Mouse (Mus musculus) lung, postnatal 4 days (tissue): Measurements from ENCODE around the gene Cd81.
A peak's percentile ranks its signal among the peaks of the same experiment; 100 is the strongest.

ENCODE experiments used
- DNase-seq, 2 experiments: peaks; one replicate each; pipeline ENCODE4 v3.0.0; 2021

Gene Cd81

GRCm38 (mm10) chr7:143021356-143022164, 31.0 kb upstream of the Cd81 start:
- DNase-seq = no peak

DNA sequence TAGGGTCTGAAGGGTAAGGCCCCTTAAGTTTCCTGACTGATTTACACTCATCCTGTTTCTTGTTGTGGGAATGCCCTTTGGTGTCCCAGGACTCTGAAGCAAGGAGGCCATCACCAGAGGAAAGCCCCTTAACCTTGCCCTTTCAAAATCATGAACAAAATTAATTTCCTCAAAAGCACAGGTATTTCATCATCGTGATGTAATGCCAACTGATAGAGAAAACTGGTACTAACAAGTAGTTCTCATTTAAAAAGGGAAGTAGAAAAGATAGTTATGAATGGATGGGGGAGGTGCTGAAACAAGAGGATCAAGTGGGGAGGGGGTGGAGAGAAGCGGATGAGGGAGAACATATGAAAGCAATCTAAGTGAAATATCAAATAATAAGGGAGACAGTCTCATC, 29.0 kb upstream of the Cd81 start:
- no peak for DNase-seq

DNA sequence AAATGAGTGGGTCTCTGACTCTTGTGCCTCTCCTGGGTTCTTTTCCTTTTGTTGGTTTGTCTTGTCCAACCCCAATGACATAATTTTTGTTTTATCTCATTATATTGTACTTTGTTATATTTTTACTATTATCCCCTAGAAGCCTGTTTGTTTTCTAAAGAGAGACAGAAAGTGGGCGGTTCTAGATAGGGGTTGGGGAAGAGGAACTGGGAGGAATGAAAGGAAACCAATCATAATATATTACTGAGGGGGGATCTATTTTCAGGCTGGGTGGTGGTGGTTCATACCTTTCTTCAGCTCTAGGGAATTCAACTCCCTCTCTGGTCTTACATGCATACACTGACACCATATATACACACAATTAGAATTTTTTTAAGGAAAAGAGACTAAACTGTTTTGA, 28.2 kb upstream of the Cd81 start:
- DNase-seq = no peak

GRCm38 (mm10) chr7:143025496-143025895, 27.0 kb upstream of the Cd81 start:
- no peak for DNase-seq

- DNase-seq = no peak
Observed at GRCm38 (mm10) chr7:143027196-143027595, 25.3 kb upstream of the Cd81 start.

DNA sequence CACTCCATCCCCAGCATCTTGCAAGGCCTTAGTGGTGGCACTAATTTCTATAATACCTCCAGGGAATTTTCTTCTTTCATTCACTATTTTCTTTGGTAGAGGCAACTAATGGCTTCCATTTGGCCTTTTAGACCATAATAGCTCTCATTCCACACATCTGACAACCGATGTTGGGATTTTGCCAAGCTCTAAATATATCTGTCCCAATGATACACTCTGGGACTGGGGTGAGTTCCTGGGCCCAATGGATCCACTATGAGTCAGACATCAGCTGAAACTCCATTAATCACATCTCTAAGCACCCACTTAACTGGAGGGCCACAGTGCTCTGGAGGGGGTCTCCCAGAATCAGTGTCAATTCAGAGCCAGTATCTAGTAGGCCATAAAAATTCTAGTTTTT, 20.7 kb upstream of the Cd81 start:
- DNase-seq = no peak

- DNase-seq = no peak
Observed at GRCm38 (mm10) chr7:143033581-143033980, 19.0 kb upstream of the Cd81 start.

- no peak for DNase-seq
Observed at GRCm38 (mm10) chr7:143034112-143034511, 18.4 kb upstream of the Cd81 start.

- DNase-seq = no peak
Observed at GRCm38 (mm10) chr7:143034519-143035450, 17.8 kb upstream of the Cd81 start.

DNA sequence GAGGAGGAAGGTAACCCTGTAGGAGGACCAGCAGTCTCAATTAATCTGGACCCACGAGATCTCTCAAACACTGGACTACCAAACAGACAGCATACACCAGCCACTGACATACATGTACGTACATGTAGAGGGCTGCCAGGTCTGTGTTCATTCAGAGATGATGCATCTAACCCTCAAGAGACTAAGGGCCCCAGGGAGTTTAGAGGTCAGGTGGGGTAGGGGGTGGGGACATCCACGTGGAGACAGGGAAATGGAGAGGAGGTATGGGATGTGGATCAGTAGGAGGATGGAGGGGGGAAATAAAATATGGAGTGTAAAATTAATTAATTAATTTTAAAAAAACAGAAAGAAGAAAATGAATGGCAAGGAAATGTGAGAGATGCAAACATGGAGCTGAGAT, 15.8 kb upstream of the Cd81 start:
- DNase-seq = no peak

DNA sequence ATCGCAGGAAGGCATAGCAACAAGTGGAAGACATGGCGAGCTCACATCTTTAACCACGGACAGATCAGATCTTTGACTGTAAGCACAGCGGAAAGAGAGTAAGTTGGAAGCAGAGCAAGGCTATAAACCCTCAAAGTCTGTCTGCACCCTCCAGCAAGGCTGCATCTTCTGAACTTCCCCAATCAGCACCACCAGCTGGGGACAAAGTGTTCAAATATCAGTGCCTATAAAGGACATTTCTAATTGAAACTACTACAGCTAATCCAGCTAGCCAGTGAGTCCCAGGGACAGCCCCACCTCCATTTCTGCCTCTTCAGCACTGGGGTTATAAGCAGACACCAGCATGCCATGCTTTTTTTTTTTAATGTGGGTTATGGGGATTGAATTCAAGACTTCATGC, 15.2 kb upstream of the Cd81 start:
- no peak for DNase-seq

DNA sequence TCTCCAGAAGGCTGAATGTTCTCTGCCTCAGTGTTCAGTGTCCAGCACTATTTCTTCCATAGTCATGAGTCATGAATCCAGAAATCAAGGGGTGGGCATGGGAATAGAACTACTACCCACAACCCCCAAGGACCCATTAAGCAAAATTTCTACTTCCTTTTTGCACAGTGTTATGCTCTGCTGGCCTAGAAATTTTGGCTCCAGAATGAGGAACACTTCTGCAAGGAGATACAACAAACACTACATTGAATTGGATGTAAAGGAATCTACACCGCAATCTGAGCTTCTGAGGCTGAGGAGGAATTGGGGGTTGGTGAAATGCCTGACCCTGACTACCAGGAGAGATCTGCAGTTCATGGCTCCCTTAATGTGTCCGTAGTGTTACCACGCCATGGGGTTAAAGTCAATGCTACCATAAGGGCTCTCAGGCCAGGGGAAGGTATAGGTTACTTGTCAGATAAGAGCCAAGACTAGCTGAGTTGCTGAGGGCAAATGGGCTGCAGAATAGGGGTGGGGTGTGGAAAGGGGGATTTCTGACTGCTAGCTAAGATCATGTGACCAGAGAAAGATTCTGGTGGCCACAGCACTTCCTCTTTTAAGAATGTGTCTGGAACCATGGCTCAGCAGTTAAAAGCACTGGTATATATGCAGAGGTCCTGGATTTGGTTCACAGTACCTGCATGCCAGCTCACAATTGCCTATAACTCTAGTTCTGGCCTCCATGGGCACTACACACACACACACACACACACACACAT, 14.2 kb upstream of the Cd81 start:
- no peak for DNase-seq

- DNase-seq = no peak
Observed at GRCm38 (mm10) chr7:143040561-143040960, 12.0 kb upstream of the Cd81 start.

DNA sequence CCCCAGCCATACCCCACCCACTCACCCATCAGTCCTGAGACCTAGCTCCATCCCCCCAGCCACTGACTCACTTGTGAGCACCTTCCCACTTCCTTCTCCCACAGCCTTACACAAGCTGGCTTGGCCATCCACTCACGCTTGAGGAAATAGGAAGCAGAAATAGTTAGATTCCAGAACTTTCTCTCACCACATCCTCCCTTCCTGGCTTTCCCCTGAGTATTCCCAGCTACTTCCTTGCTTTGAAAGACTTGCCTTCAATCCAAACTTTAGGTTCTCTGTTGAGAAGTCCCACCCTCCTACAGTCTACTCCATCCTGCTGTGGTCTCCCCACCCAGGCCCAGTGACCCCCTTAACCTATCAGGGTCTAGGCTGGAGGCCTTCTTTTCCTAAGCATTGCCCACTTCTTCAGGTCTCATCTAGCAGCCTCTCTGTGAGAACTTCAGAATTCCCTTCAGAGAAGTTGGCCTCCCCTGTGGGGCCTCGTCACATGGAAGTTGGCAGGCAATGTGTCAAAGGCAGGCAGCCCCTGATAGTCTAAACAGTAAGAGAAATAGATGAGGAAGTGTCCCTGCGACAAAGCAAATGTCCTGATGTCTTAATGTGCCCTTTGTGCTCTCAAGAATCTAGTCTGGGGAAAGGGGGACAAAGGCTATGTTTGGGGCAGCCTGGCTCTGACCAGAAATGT, 11.3 kb upstream of the Cd81 start:
- peak; percentile 39 to 51 for DNase-seq

DNA sequence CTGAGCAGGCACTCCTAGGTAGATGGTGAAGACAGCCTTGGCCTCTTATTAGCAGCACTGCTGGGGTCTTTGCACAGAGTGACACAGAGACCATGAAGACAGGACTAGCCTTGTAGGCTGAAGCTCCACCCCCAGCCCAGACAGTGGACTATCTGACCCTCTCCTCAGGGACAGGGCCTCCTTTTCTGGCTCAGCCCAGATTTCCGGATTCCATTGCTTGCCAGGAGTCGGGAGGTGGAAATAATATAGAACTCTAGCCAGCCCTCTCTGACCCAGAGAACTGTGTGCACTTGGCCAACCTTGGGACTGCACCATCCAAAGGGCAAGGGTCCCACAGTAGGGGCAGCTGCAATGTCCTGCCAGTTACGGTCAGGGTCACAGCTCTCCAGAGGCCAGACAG, 10.4 kb upstream of the Cd81 start:
- peak; percentile 67 to 83 for DNase-seq

- peak in 1 of 2 experiments; percentile 21 for DNase-seq
Observed at GRCm38 (mm10) chr7:143042897-143043300, 9.6 kb upstream of the Cd81 start.

DNA sequence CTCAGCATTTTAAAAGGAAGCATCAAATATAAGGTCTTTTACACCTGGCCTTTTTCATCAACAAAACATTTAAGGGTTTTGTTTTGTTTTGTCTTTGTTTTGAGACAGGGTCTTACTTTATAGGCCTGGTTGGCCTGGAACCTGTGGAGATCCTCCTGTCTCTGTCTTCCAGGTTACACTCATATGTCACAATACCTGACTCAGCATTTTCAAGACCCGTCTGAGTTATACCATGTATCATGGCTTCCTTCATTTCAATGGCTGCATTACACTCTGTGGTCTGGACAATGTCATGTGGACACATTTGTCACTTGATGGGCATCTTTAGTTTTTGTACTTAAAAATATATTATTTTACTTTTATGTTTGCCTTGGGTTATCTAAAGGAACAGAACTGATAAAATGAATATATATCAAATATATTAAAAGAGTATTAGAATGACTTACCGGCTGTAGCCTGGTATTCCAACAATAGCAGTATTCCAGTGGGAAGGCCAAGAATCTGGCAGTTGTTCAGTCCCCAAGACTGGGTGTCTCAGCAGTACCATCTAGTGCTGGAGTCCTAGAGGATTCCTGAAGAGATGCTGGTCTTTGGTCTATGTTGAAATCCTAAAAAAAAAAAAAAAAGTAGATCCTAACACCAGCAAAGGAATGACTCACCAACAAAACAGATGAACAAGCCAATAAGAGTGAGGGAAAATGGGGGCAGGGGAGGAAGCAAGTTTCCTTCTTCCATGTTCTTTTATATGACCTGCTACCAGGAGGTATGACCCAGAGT, 8.3 kb upstream of the Cd81 start:
- no peak for DNase-seq

- no peak for DNase-seq
Observed at GRCm38 (mm10) chr7:143044826-143045206, 7.7 kb upstream of the Cd81 start.

DNA sequence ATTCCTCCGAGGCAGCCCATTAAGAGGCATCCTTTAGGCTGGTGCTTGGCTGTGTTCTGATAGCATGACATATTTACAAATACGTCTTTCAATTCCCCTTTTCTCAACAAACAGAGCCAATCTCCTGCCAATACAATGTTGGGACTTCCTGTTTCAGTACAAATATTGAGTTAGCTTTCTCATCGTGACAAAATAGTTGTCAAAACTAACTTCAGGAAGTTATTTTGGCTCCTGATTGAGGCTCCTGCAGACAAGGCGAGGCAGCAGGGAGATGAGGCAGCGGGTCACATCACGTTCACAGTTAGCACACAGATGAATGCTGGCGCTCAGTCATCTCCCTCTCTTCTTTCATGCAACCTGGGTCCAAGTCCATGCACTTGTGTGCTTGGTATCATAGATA, 6.2 kb upstream of the Cd81 start:
- no peak for DNase-seq

GRCm38 (mm10) chr7:143049331-143049730, 3.2 kb upstream of the Cd81 start:
- no peak for DNase-seq
